Mouse (Mus musculus) MEL (cell line): ENCODE results near the gene Tmeff2.

Source experiments
- CTCF ChIP-seq, 3 experiments: IDR thresholded peaks in 2 of 3; conservative IDR thresholded peaks in 1 of 3; 2 replicates each; pipeline ENCODE4 v1.5.1; 2011 to 2012; ENCODE audit warnings: low read length in 3 of 3, low read depth in 2 of 3, mild to moderate bottlenecking in 2 of 3, improper control_type of control experiment in 1 of 3, inconsistent platforms in 1 of 3, mixed read lengths in 1 of 3, moderate library complexity in 1 of 3; ENCODE audit not compliant: control insufficient read depth in 1 of 3, insufficient read depth in 1 of 3, poor library complexity in 1 of 3, severe bottlenecking in 1 of 3
- EP300 ChIP-seq, 2 experiments: IDR thresholded peaks; 2 replicates each; pipeline ENCODE4 v1.6.1; 2011; ENCODE audit warnings: improper control_type of control experiment in 2 of 2, low read length in 2 of 2, low read depth in 1 of 2, mild to moderate bottlenecking in 1 of 2
- GATA1 ChIP-seq: IDR thresholded peaks from 2 replicates; pipeline ENCODE4 v1.6.1; 2011; ENCODE audit warnings: low read depth, low read length, improper control_type of control experiment
- MAFK ChIP-seq: IDR thresholded peaks from 2 replicates; pipeline ENCODE4 v1.6.1; 2011; ENCODE audit warnings: low read depth, mild to moderate bottlenecking, low read length, improper control_type of control experiment, borderline replicate concordance
- MYC ChIP-seq: IDR thresholded peaks from 2 replicates; pipeline ENCODE4 v1.6.1; 2011; ENCODE audit warnings: low read depth, mild to moderate bottlenecking, low read length, improper control_type of control experiment, moderate library complexity
- POLR2A ChIP-seq, 2 experiments: IDR thresholded peaks; 2 replicates each; pipeline ENCODE4 v1.6.1; 2011 to 2012; ENCODE audit warnings: low read length in 2 of 2, mild to moderate bottlenecking in 2 of 2, control low read depth in 1 of 2, improper control_type of control experiment in 1 of 2, low read depth in 1 of 2, moderate library complexity in 1 of 2; ENCODE audit not compliant: control insufficient read depth in 1 of 2, insufficient read depth in 1 of 2, poor library complexity in 1 of 2
- POLR2AphosphoS5 ChIP-seq: IDR thresholded peaks from 2 replicates; pipeline ENCODE4 v1.6.1; 2012; ENCODE audit warnings: low read depth, borderline replicate concordance, mild to moderate bottlenecking, inconsistent platforms, low read length, moderate library complexity, mixed read lengths

GRCm38 (mm10) chr1:51148481-51149137 is 248.2 kb downstream of the Tmeff2 start:
- TF ChIP-seq GATA1 = no peak
- TF ChIP-seq MYC = no peak
- no peak for TF ChIP-seq POLR2A (IDR thresholded peaks at IDR 0.05; ENCODE audit: control insufficient read depth in 1 of 2, insufficient read depth in 1 of 2, low read depth in 1 of 2, low read length in 2 of 2, poor library complexity in 1 of 2)
- TF ChIP-seq CTCF (IDR thresholded peaks at IDR 0.05 in 2 of 3, conservative IDR thresholded peaks at IDR 0.05 in 1 of 3; ENCODE audit: control insufficient read depth in 1 of 3, insufficient read depth in 1 of 3, low read depth in 2 of 3, low read length in 3 of 3, poor library complexity in 1 of 3, severe bottlenecking in 1 of 3) = no peak
- TF ChIP-seq MAFK = no peak
- TF ChIP-seq POLR2AphosphoS5 = no peak
- no peak for TF ChIP-seq EP300 (IDR thresholded peaks at IDR 0.05; ENCODE audit: low read depth in 1 of 2, low read length in 2 of 2)
